Mouse (Mus musculus) forebrain, embryonic 11.5 days (tissue): ENCODE measurements around the gene Olfr649. TPM values are rescaled to one million over a fixed set of nuclear protein-coding genes. Genes with fewer than 3 reads are reported as not detected.
A peak's percentile ranks its signal among the peaks of the same experiment; 100 is the strongest.

Source experiments
- ATAC-seq: fragments of 200-750 bp; cut with Nextera tagmentation; replicated peaks from 2 replicates; pipeline ENCODE4 v1.8.0; 2017; ENCODE audit warnings: moderate TSS enrichment; ENCODE audit not compliant: low FRiP score
- DNase-seq: peaks from one replicate; pipeline ENCODE4 v3.0.0-alpha.2; 2017; ENCODE audit warnings: low spot score
- H3K27ac ChIP-seq: fragments of 300-500 bp; sonication (generic); 2 replicates; pipeline ENCODE4 v1.5.1; 2014; ENCODE audit warnings: low read depth, low read length
- H3K27me3 ChIP-seq: fragments of 300-500 bp; sonication (generic); 2 replicates; pipeline ENCODE4 v1.6.1; 2014; ENCODE audit warnings: mild to moderate bottlenecking, low read length, mixed read lengths; ENCODE audit not compliant: control insufficient read depth, insufficient read depth
- H3K36me3 ChIP-seq: fragments of 300-500 bp; sonication (generic); 2 replicates; pipeline ENCODE4 v1.6.1; 2014; ENCODE audit warnings: mild to moderate bottlenecking, low read length, moderate library complexity, mixed read lengths; ENCODE audit not compliant: control insufficient read depth, insufficient read depth
- H3K4me1 ChIP-seq: fragments of 300-500 bp; sonication (generic); replicated peaks from 2 replicates; pipeline ENCODE4 v1.6.1; 2014; ENCODE audit warnings: low read length, mixed read lengths; ENCODE audit not compliant: control insufficient read depth, insufficient read depth
- H3K4me2 ChIP-seq: fragments of 300-500 bp; sonication (generic); 2 replicates; pipeline ENCODE4 v1.6.1; 2014; ENCODE audit warnings: low read depth, mild to moderate bottlenecking, low read length, moderate library complexity, mixed read lengths; ENCODE audit not compliant: severe bottlenecking
- H3K4me3 ChIP-seq: fragments of 300-500 bp; sonication (generic); 2 replicates; pipeline ENCODE4 v1.5.1; 2014; ENCODE audit warnings: low read depth, low read length
- H3K9ac ChIP-seq: fragments of 300-500 bp; sonication (generic); 2 replicates; pipeline ENCODE4 v1.6.1; 2014; ENCODE audit warnings: low read length
- H3K9me3 ChIP-seq: fragments of 300-500 bp; sonication (generic); 2 replicates; pipeline ENCODE4 v1.6.1; 2016; ENCODE audit warnings: low read length, mixed read lengths; ENCODE audit not compliant: control insufficient read depth
- WGBS: fragments of 180-500 bp; shearing (Covaris S2); extraction: QIAGEN DNeasy Blood & Tissue Kit; methylation state at CpG from one replicate; pipeline ENCODE4 v1.1.7; 2014; 5-methylcytosine and 5-hydroxymethylcytosine counted together
- polyA plus RNA-seq: library from polyadenylated mRNA; unstranded; fragments of >200 nt; fragmentation: Nextera tagmentation; extraction: Ambion mirVana; gene quantifications from 2 replicates; pipeline ENCODE4 v1.2.1, GENCODE M21; 2014

Olfr649 gene
- polyA plus RNA-seq, 1 experiment from 2014 or later: not detected

DNA sequence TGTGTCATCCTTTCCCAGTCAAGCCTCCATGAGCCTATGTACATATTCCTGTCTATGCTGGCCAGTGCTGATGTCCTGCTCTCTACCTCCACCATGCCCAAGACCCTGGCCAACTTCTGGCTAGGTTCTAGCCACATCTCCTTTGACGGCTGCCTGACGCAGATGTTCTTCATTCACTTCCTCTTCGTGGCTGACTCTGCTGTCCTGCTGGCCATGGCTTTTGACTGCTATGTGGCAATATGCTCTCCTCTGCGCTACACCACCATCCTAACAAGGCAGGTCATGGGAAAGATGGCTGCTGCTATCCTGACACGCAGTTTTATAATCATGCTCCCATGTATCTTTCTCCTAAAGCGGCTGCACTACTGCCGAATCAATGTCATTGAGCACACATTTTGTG, 10.4 kb upstream of the Olfr649 start:
- ATAC-seq (no peak), DNase-seq (no peak)
- WGBS: 96% methylated on average over 7 of the region's 7 CpGs
- no peaks in the 10 kb centered on the region for H3K4me1 ChIP-seq
- H3K9ac ChIP-seq: no peak overlapping the region
- H3K9me3 ChIP-seq: no peaks in the 10 kb centered on the region
- no peak overlapping the region for H3K4me3 ChIP-seq
- H3K36me3 ChIP-seq: no peaks in the 10 kb centered on the region
- H3K4me2 ChIP-seq: no peak overlapping the region
- H3K27me3 ChIP-seq: no peaks in the 10 kb centered on the region
- no peak overlapping the region for H3K27ac ChIP-seq

DNA sequence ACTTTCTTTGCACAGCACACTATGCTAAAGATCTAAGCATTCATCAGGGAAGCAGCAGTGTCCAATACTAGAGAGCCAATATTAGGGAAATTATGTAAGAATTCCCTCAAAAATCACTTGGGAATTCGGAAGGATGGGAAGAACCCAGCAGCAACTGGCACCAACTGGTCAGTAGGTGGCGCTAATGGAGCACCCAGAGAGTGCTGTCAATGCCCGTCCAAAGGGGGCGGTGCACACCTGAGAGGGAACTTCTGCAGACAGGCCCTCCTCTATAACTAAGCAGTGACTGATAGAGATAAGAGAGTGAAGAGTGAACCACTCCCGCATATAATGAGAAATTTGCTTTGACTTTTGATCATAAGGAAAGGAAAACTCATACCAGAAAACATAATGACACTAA, 4.0 kb upstream of the Olfr649 start:
- no peak overlapping the region for H3K9ac ChIP-seq
- H3K27ac ChIP-seq: no peak overlapping the region
- H3K4me1 ChIP-seq: no peaks in the 10 kb centered on the region
- H3K36me3 ChIP-seq: no peaks in the 10 kb centered on the region
- H3K9me3 ChIP-seq: no peaks in the 10 kb centered on the region
- WGBS: 7% methylated on average over 5 of the region's 5 CpGs
- ATAC-seq (peak; percentile 78), DNase-seq (peak; percentile 79)
- H3K4me3 ChIP-seq: no peak overlapping the region
- no peaks in the 10 kb centered on the region for H3K27me3 ChIP-seq
- H3K4me2 ChIP-seq: no peak overlapping the region

DNA sequence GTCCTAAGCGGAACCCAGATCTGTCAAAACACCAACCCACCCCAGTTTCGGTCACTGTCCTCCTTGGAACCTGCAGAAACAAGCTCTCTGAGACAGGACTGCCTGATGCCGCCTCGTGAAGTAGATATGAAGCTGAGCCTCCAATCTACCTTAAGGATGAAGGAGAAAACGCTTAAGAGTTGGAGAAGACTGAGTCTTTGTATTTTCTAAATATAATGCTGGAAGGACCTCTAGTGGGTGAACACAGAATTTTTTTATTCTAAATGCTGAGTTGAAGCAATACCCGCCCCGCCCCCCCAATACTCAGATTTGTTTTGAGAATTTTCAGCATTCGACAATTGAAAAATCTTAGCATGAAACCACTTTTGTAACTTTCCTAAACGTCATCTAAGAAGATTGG, 4.5 kb downstream of the Olfr649 start:
- Histone ChIP-seq H3K4me3 (no peak overlapping the region), H3K4me2 (no peak overlapping the region), H3K27me3 (no peaks in the 10 kb centered on the region), H3K36me3 (no peaks in the 10 kb centered on the region), H3K4me1 (no peaks in the 10 kb centered on the region), H3K27ac (no peak overlapping the region), H3K9me3 (no peaks in the 10 kb centered on the region), H3K9ac (no peak overlapping the region)
- no peak for DNase-seq
- no peak for ATAC-seq
- WGBS: 64% methylated on average over 9 of the region's 9 CpGs

DNA sequence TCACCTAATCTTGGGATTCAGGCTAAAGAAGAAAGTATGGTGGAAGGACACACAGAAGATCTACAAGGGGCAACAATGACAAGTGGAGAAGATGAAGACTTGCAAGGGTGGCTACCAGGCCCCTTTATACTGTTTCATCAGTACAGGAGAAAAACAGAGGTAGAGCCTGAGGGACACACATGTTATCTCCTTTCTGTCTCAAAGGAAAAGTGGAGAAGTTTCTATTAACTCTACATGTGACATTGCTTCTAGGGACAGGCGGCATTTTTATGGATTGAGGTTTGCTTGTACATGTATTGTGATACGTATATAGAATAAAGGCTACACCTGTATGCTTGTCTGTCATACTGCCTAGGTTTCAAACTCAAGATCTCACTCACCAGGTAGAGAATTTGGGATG, 12.5 kb downstream of the Olfr649 start, which contains the start of gene Olfr648:
Olfr648 (minus strand) TSS at position 101 of the 400 bp plus-strand sequence.
- 93% methylated on average over 2 of the region's 2 CpGs for WGBS
- H3K36me3 ChIP-seq: no peaks in the 10 kb centered on the region
- H3K4me2 ChIP-seq: no peak within 1 kb of the TSS
- H3K27ac ChIP-seq: no peak within 1 kb of the TSS
- no peaks in the 10 kb centered on the region for H3K27me3 ChIP-seq
- no peaks in the 10 kb centered on the region for H3K9me3 ChIP-seq
- no peaks in the 10 kb centered on the region for H3K4me1 ChIP-seq
- no peak within 1 kb of the TSS for H3K4me3 ChIP-seq
- DNase-seq: no peak
- ATAC-seq: no peak
- no peak within 1 kb of the TSS for H3K9ac ChIP-seq

DNA sequence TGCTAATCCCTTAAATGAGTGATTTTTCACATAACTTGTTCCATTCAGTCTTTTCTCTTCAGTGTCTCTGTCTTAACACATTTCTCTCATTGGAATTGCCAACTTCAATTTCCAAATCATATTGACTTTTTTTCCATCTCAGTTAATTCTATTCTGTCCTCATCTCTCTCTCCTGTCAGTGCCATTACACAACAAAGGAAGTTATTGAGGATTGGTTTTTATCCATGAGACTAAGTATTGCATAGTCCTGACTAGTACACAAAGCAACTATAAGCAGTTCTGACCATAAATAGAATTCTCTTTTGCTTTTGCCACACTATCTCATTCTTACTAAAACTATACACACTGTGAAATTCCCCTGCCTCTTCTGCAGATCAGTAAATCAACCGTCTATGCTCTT, 16.7 kb downstream of the Olfr649 start:
- ATAC-seq: no peak
- Histone ChIP-seq H3K4me3 (no peak overlapping the region), H3K9me3 (no peaks in the 10 kb centered on the region), H3K27me3 (no peaks in the 10 kb centered on the region), H3K4me1 (no peaks in the 10 kb centered on the region), H3K27ac (no peak overlapping the region), H3K36me3 (no peaks in the 10 kb centered on the region), H3K9ac (no peak overlapping the region), H3K4me2 (no peak overlapping the region)
- DNase-seq: no peak
- WGBS: 94% methylated on average over 1 of the region's 1 CpGs

DNA sequence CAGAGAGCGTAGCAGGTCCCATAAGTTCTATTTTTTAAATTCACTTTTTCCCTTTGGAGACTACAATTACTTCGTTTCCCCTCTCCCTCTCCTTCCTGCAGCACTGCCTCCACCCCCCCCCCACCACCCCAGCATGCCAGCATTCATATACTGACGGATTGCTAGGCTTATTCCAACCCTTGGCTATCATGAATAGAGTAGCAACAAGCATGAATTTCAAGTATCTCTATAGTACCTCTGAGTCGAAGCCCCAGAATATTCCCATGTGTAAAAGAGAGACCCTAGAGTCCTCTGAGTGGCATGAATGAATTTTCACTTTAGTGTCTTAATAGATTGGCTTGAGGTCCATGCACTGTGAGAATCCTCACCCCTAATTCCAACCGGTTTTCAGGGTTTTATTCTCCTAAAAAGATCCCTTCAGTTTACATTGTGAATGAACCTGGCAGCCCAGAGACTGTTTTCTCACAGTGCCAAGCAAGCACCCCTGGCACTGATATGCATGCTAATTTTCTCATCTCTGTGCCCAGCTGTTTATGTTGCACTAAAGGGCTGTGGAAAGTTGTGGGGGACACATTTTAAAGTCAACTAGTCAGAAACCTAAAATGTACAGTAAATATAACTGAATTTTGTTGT, 17.2 kb downstream of the Olfr649 start:
- no peak for DNase-seq
- H3K4me2 ChIP-seq: no peak overlapping the region
- no peak overlapping the region for H3K4me3 ChIP-seq
- no peaks in the 10 kb centered on the region for H3K27me3 ChIP-seq
- H3K27ac ChIP-seq: no peak overlapping the region
- WGBS: 75% methylated on average over 5 of the region's 5 CpGs
- H3K9ac ChIP-seq: no peak overlapping the region
- H3K4me1 ChIP-seq: no peaks in the 10 kb centered on the region
- no peaks in the 10 kb centered on the region for H3K36me3 ChIP-seq
- ATAC-seq: no peak
- H3K9me3 ChIP-seq: no peaks in the 10 kb centered on the region

DNA sequence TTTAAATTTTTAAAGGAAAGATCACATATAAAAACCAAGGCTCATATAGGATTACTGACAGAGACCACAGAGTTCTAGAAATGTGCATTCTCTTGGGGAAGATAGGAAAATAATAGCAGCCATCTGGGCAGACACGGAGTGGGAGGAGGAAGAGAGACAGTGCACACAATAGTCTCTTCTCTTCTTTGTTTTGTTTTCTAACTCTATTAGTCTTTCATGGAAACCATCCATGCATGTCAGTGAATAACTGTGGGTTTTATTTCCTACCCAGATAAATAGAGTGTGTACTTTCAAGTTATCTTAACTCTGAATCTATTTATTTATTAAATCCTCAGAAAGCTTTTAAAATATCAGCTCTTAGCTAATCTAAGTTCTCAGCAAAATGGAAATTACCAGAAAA, 20.7 kb downstream of the Olfr649 start:
- no peaks in the 10 kb centered on the region for H3K9me3 ChIP-seq
- H3K36me3 ChIP-seq: no peaks in the 10 kb centered on the region
- H3K27ac ChIP-seq: no peak overlapping the region
- H3K4me3 ChIP-seq: no peak overlapping the region
- DNase-seq (no peak), ATAC-seq (no peak)
- no peak overlapping the region for H3K4me2 ChIP-seq
- no peaks in the 10 kb centered on the region for H3K27me3 ChIP-seq
- no peaks in the 10 kb centered on the region for H3K4me1 ChIP-seq
- H3K9ac ChIP-seq: no peak overlapping the region
- 30% methylated on average over 1 of the region's 1 CpGs for WGBS

DNA sequence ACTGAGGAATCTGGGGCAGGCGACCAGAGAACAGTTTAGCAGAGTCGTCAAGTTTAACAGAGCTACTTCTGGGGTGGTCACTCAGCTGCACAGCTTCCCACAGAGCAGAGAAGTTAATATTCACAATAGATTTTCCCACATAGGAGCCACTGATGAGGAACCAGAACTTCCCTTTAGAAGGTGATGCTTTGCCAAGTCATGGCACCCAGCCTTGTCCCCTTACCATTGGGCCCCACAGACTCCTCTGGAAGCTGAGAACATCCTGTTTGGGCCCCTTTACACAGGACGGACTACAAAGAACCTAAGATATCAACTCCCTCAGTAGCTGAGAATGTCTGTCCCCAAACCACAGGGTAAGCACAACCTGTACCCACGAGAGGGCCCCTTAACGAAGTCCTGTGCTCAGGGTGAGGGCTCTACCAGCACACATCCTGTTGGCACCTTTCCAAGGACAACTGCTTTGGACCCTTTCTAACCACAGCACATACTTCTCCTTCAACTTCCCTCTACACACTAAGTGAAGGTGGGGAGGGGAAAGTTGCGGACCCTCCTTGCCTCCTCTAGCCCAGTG, 26.1 kb downstream of the Olfr649 start:
- DNase-seq (no peak), ATAC-seq (no peak)
- Histone ChIP-seq H3K4me2 (no peak overlapping the region), H3K4me3 (no peak overlapping the region), H3K9ac (no peak overlapping the region), H3K4me1 (no peaks in the 10 kb centered on the region), H3K27ac (no peak overlapping the region), H3K36me3 (no peaks in the 10 kb centered on the region), H3K27me3 (no peaks in the 10 kb centered on the region), H3K9me3 (no peaks in the 10 kb centered on the region)
- 71% methylated on average over 6 of the region's 6 CpGs for WGBS

DNA sequence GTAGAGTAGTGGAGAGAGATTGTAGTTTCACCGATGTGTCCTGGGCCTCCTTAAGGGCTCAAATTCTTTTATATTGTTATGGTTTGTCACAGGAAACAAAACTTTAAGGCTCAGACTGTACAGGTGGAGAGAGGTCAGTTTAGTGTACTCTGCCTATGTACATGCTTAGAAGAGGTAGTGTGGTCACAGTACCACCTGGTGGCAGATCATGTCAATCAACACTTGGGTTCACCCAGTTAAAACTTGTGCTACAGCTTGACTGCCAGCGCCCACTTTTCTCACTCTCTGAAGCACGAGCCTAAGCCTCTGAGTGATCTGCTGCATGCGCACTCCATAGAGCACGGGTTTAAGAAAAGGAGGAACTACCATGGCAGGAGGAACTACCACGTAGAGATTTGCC, 28.7 kb downstream of the Olfr649 start:
- no peak overlapping the region for H3K9ac ChIP-seq
- H3K4me1 ChIP-seq: no peaks in the 10 kb centered on the region
- WGBS: 84% methylated on average over 6 of the region's 6 CpGs
- DNase-seq (no peak), ATAC-seq (no peak)
- no peak overlapping the region for H3K27ac ChIP-seq
- no peaks in the 10 kb centered on the region for H3K36me3 ChIP-seq
- H3K27me3 ChIP-seq: no peaks in the 10 kb centered on the region
- H3K4me2 ChIP-seq: no peak overlapping the region
- no peaks in the 10 kb centered on the region for H3K9me3 ChIP-seq
- H3K4me3 ChIP-seq: no peak overlapping the region
